Mouse (Mus musculus): ENCODE results near the gene Ppfia2.

Ppfia2 gene

DNA sequence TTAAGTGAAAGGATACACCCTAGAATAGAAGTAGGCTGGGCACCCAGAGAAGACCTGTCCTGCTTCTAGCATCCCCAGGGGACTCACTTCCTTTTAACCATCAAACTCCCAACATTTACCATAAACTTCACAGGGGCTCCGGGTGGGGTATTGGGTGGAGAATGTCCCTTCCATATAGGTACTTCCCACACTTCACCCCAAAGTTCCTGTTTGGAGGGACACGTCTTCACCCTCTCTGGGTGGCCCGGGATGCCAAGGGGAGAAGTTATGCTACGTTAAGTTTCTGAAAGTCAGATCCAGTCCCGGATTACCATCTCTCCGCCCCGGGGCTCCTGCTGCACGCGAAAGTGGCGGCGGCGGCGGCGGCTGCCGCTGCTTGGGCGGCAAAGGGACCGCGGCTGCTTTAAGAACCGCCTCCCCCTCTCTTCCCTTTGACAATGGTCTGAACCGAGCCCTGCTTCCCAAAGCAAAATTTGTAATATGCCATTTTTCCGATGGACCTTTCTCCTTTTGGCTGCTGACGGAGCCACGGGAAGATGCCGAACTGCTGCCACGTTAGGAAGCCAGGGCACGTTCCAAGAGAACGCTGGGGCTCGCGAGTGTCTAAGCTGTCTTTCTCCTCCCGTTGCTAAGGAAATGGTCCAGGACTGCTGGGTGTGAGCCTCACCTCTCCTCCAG, at the start of gene Ppfia2:
Ppfia2 (plus strand) TSS at position 485 of the 678 bp plus-strand sequence.
- peak; percentile 1 to 6 for DNase-seq

DNA sequence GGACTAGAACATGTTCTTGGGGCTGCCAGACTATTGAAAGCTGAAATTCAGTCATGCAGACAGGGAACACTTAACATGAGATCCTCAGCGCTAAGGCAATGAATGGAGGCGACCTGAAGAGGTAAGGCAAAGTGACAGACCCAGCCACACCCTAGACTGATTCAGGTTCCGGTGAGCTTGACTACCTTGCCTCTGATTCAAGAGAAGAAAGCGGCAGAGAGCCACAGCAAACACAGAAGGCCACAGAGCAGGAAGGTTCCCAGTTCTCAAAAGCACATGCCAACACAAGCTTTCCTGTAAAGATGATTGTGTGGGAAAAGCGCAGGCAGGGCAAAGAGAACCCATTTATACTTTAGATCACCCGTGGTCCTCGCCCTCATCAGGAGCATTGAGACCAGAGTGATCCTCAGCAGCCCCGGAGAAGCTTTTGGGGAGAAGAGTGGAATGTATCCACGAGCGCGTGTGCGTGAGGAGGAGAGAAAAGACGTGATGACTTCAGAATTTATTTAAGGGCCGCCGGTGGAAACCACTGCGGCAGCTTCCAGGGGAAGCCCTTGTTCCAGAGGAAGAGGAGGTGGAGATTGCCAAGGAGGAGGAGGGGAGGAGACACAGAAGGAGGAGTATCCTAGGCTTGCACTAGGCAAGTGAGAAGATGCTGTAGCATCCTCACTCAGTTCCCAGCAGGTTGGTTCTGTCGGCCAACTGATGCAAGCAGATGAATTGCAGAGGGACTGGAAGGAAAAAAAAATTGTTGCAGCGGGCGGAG, 1.0 kb upstream of the Ppfia2 start:
- peak; percentile 6 to 7 for DNase-seq

DNA sequence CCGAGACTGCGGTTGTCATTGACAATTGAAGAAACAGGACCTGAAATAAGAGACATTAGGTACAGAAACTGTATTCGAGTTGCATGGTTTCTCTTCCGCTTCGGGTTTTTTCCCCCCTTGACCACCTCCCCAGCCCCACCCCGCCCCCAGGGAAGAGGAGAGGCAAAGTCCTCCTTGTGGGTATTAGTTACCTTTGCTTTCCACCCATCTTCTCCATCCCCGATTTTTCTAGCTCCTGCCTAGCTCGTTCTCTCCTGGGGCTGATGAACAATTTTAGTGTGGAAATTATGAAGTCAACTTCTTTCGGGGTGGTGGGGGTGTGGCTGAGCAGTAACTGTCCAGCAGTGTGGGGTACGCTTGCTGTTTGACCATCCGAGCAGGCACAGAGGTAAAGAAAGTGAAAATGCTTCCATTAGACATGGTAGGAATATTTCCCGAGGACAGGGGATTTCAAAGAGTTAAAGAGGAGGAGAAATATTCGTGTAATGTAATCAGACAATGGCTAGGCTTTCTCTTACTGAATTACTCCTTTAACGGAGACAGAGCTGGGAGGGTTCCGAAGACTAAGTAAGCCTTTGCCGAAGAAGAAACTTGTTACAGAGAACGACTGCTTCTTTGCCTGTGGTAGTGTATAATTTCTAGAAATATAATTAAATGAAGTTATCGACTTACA, 530 bp downstream of the Ppfia2 start:
- DNase-seq, result no peak

DNA sequence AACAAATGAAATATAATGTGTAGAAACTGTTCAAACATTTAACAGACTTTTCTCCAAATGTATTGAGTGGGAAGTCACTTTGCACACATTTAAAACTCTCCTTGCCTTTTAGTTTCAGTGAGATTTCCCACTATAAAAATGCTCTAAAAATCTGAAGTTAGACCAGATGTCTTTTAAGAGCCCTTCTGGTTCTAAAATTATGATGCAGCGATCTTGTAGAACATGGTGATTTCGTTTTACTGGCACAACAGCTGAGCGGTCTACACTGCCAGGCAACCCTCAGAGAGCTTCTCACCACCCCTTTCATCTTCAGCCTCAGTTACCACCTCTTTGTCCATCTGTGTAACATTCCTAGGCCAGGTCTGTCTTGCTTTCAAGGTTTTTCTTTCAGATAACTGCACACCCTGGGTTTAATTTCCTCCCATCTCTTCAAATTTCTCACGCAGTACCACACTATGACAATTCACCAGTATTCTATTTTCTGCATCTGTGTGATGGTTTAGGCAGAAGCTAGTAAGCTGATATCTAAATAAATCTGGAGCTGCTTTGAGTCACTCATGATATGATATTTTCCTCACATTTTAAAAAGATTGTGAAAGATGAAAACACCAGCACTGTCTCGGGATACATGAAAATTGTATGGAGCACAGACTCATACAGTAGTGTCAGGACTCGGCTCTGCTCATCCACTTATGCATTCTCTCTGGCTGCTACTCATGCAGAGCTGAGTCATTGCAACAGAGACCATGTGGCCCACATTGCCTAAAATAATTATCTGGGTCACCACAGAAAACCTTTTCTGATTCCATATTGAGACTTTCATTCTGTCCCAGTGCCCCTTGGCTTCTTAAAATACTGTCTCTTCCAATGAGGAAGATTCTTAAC, 39.4 kb downstream of the Ppfia2 start:
- no peak for DNase-seq

DNA sequence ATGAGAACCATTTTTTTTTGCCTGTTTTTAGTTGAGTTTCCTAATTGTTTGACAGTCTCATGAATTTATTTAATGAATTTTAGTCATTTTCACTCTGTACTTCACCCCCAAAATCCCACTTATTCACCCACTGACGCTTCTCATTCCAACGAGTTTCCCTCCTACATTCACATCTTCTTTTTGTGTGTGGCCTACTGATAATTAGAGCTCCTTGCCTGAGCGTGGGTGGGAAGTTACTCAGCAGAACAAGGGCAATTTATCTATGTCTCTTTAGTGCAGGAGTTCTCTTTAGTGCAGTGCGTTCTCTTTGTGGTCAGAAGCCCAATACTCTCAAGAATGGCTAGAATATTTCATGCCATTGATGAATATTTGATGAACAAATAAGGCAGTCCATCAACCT, 95.9 kb downstream of the Ppfia2 start:
- DNase-seq, result no peak

DNA sequence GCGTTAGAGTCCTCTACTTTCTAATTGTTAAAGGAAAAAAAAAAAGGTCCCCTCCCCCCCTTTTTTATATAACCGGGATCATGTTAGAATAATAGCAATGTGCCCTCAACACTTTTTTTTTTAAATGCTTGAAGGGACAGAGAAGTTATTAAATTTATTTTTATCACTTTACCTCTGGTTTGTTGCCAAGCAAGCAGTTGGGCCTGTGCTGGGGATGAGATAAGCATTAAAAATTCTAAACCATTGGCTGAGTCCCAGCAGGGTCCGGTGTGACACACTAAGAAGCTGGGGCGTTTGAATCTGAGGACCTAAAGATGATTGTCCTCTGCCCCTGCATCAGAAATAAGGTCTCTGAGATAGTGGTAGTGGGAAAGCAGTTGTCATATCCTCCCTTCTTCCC, 114.9 kb downstream of the Ppfia2 start:
- DNase-seq, result no peak

DNA sequence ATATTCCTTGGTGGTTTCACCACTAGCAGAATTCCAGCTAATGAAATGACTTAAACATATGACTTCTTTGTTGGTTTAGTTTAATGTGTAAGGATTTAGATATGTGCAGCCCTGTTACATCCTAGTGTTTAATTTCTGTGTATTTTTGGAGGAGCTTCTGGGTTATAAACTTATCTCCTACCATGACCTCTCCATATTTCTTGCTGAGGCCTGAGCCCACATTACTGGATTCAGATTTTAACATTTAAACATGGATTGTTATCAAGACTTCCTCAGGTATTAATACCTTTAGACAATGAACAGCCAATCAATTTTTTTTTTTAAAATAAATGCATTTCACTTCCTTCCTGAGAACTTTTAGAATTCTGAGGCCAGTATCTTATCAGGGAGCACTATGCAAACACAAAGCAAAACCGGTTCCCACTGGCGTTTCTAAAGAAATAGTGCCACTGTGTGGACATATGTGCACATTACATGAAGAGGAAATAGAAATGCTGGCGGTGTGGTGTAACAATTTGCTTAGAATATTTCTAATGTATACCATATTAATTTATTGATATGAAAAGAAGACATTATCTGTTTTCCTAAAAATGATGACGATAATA, 115.4 kb downstream of the Ppfia2 start:
- DNase-seq, result peak in 1 of 2 experiments; percentile 9

DNA sequence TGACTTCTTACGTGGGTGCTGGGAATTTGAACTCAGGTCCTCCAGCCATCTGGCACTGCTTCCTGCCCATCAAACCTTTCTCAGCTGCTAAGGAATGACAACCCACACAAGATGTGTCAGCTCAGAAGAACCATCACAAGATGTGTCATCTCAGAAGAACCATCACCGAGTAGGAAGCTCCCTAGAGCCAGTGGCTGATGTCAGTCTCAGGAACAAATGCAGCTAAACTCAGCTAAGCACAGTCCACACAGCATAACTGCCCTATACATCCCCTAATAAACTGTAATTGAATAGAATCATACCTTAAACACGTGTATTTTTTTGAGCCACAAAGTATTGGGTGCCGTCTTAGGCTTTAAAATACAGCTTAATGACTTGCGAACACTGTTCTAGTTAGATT, 117.7 kb downstream of the Ppfia2 start:
- no peak for DNase-seq

DNA sequence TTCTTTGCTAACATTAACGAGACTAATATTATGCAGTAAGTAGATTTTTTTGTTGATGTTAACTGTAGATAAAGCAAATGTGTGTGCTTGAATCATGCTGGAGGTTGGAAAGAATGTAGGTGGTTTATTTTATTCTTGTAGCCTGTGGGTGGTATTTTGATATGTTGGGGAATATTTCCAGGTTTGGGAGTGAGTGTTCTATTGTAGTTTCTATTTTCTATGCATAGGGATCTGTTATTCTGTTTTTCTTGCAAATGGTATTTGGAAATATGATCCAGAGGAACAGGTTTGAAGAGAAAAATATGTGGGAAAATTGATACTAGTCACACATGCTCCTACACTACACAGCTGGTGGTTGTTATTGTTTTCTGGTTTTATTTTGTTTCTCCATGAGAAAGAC, 120.8 kb downstream of the Ppfia2 start:
- DNase-seq, result no peak

DNA sequence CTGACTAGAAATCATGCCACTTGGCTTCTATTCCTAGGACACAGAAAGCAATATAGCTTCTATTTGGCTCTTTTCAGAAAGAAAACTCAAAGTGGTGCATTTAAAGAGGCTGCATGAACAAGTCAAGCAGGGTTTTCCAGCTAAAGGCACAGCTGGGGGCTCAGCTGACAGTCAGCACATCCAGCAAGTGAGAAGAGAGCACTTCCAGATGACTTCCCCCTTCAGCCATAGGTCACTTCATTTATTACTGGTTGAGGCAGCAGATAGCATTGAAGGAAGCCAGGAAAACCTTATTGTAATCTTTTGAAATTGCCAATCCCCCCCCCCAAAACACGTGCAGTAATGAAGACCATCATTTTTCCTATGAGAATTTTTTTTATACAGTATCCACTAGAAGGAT, 126.8 kb downstream of the Ppfia2 start:
- DNase-seq, result no peak

DNA sequence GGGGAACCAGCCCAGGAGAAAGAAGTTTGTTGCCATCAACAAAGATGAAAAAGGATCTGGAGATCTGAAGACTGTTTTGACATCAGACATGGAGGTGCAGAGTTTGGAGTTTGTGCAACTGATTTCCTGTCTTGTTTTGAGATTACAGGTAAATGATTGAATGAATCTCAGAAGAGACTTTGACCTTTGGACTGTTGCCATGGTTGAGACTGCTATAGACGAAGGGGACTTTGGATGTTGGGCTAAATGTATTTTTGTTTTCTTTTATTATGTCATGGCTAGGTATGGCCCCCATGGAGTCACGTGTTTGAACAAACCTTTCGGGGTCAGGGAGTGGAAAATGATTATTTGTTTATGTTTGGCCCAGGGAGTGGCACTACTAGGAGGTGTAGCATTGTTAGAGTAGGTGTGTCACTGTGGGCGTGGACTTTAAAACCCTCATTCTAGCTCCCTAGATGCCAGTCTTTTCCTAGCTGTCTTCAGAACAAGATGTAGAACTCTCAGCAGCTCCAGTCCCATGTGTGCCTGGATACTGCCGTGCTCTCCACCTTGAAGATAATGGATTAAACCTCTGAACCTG, 133.3 kb downstream of the Ppfia2 start:
- DNase-seq, result peak; percentile 3 to 39

DNA sequence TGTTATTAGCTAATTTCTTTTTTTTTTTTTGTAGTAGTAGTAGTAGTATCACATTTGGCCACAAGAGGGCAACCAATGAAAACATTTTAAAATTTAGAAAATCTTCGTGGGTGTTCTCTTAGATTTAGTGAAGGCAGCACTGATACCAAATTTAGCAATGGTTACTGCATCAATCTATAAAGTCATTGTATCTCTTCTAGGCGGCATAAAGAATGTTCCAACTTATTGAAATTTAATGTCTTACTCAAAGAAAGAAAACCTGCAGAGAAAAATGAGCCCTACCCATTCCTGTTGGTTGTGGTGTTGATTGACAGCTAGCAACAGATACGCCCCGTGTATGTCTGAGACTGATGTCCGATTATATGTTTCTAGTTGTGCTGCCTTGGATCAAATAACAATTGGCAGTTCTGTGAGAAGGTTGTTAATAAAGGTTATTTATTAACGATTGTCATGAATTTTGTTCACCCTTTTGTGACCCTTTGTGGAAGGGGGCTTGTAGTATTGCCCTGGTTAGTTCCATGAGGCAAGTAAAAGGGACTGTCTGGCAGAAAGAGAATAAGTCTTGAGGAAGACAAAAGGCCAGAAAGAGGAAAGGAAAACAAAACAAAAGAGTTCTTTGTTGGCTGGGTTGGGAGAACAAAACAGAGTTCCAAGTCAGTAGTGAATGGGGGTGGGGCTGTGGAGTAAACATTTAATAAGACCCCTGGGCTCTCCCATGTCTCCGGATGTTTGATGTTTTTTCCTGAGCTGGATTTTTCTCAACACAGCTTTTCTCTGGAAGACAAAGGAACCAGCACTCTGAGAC, 139.2 kb downstream of the Ppfia2 start:
- DNase-seq, result no peak

DNA sequence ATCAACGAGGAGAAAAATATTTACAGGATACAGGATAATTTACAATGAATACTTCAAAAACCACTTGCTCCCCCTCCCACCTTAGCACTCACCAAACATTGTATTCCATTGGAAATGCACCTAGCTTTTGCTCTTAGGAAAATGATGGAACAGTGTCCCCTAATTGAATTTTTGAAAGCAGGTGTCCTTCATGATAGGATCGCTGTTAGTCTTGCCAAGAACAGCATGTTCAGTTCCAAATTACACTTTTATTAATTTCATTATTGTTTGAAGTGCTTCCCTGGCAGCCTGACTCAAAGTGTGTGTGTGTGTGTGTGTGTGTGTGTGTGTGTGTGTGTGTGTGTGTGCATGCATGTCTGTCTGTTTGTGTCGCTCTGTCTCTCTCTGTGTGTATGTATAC, 140.1 kb downstream of the Ppfia2 start:
- no peak for DNase-seq

DNA sequence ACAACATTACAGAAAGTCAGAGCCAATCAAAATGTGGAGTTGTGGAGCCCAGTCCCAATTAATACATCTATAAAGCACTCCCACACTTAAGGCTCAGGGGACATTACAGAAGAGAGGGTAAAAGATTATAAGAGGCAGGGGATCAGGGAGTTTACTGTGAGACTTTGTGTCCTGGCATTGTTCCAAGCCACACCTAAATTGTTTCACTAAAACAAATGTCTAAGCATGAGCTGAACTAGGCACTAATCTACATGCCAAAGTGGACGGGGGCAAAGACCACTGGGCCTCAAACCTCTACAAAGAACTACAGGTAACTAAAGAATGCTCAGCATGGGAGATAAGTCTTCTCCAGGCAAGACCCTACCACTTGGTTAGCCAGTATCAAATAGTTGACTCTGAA, 148.1 kb downstream of the Ppfia2 start:
- no peak for DNase-seq

DNA sequence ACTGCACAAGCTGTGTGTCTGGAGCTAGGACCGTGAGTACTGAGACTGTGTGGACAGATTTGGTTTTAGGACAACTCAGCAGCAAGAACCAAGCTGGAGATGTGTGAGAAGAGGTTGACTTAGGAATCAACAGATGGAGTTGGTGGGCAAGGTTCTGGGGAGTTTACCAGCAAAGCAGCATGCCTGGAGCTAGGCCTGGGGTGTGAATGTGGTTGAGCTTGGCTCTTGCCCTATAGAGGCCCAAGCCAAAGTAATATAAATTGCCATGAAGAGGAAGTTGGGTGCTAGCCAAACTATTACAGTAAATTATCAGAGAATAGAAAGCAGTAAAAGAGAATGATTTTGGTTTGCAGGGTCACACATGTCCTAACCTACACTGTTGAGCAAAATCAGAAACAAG, 150.8 kb downstream of the Ppfia2 start:
- no peak for DNase-seq

DNA sequence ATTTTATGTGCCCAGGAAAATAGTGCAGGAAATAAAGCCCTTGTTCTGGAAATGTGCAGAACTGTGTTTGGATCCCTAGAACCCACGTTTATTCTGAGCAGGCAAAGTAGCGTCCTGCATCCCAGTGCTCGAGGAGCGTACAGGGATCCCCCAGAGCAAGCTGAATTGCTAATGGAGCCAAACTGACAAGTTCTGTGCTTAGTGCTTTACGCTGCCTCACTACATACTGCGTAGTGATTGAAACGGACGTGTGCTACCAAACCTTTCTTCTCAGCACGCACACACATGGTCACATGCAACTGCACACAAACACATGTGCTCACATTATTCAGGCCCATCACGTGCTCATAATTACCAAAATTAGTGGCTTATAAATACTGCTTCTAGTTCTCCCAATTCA, 153.2 kb downstream of the Ppfia2 start:
- no peak for DNase-seq

DNA sequence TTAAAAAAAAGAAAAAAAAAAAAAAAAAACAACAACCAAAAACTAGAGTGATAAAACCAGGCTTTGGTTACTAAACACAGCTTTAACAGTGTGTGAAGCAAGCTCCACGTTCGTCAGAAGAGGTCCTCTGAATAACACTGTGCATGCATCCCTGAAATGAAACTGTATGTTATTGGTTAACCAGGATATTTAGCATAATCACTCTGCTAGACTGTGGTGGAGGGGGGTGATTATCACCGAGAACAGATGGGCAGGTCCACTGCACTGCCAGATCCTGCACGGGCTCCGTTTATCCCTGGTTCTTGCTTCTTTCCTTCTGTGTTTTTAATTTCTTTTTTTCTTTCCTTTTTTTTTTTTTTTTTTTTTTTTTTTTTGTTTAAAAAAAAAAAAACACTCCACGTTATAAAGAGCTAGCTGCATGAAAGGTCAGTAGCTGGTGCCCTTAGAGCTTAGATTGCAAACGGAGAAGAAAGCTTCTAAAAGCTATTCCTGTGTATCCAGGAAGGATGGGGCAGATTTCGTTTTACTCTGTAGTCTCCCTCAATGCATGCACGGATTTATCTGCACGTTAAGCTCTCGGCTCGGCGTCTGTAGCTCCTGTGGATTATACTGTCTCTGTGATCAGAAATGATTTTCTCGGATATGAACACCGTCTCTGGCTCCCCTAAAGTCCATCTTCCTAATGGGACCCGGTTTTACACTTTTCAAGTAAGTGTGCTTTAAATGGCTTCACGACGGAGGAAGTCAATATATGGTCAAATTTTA, 162.2 kb downstream of the Ppfia2 start:
- peak in 1 of 2 experiments; percentile 11 for DNase-seq

DNA sequence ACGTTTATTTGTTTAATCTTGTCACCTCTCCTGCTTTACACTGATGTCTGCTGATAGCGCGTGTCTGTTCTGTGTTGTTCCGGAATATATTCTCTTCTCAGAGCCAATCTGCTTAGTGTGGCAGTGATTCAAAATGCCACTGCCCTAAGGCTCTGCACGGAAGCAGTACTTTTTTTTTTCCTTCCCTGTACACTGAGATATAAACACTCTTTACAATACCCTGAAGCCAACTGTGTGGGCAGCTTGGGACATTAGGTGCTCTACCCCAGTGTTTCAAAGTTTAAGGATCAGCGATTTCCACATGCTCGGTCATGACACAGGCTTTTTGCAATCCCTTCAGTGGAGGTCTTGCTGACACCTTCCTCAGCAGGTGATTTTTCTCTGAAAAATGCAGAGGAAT, 163.8 kb downstream of the Ppfia2 start:
- no peak for DNase-seq

DNA sequence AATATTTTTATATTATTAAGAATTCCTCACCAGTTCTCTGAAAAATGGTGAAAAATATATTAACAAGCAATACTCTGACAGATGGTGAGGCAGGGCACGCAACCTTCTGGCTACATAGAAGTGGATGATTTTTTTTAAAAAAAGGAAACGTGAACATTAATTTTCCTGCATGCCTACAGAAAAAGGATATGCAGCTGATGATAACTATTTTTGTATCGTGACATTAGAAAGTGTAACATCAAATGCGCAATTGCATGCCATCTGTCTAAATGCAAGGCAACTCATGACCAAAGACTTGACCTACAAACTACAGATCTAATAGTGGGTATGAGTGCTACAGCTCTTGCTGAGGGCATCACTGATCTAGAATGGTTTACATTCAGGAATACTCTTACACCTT, 182.1 kb downstream of the Ppfia2 start:
- DNase-seq, result no peak

DNA sequence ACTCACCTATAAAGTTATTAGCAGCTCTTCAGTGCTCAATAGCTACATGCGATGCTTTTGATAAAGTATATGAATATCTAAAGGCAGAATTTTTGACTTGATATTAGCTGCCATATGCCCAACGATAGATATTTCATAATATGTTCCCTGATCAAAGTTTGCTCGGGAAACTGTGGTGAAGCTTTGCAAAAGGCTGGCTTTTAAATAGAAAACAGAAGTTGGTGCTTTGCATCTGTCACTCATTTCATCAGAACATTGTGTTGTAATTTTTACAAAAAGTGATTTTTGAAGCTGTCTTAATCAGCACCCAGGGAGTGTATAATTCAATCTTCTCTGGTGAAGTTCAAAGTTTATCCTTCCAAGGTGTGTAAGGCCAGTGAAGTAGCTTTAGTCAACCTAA, 195.1 kb downstream of the Ppfia2 start:
- DNase-seq, result no peak

DNA sequence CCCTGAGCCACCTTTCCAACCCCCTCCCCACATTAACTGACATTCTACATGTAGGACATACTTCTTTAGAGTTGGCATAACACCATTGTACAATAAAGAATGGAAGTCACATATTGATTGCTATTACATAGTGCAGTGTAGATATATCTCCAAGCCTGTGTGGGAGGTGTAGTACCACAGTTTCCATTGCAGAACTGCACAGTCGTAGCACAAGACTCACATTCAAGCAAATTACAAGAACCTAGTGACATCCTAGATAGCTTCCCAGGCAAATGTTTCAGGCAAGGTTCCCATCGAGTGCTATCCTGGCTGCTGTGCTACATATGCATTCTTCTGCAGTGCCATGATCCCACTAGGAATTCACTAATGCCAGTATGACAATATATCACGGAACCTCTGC, 200.0 kb downstream of the Ppfia2 start:
- no peak for DNase-seq
